15 mouse cellular contexts compared by ENCODE assay signal in the genomic region with DNA sequence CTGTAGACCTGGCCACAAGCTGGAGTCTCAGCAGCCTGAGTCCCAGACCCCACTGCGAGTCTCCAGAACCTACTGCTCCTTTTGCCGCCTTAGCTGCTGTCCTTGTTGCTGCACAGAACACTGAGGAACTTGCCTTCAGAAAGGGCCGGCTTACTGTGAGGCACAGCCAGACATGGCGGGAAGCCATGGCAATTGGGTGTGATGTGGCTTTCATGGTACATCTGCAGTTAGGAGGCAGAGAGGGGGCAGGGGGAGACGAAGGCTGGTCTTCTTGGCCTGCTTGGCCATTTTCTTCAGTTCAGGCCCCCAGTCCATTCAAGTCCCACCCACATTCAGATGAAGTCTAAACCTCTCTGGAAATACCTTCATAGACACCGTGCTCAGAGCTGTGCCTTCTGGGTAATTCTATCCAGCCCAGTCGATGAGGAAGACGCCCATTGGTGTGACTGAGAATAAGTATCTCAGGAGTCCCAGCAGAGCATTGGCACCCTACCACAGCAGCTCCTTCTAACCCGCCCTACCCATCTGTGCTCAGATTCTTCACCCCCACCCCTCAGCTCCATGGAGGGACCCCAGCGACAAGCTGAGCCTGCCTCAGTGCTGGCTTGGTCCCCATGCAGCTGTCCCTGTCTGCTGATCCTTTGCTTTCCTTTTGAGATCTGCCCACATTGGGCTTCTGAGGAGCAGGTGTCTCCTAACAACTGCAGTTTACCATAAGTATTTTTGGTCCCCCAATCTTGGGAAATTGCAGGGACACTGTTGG. TPM values are rescaled to one million over a fixed set of nuclear protein-coding genes. Genes with fewer than 3 reads are reported as not detected.
DNase-seq lines count a peak whose midpoint lies in the region; ATAC-seq and TF ChIP-seq lines count a peak whose summit lies in the region.
"Had no signal": no experiment of that assay in that cellular context is flagged by ENCODE, and none has a peak within 500 bp of the region (broad histone marks: within the 10 kb centered on the region; RNA-seq: fewer than 3 reads in every experiment).

No protein-coding gene starts in this region.

- peak; percentile 56 for ATAC-seq in hindbrain, postnatal 0 days
- no peak for ATAC-seq in hindbrain, embryonic 11.5 days (ENCODE audit: low FRiP score)
- ATAC-seq in embryonic facial prominence, embryonic 14.5 days (ENCODE audit: low read depth), result peak; percentile 55; the same call in 1 of the 2 replicates
- 0 out of 2 replicates have a peak, but pooled peaks have one; percentile 36 for ATAC-seq in limb, embryonic 15.5 days (ENCODE audit: insufficient number of reproducible peaks, low FRiP score, low TSS enrichment, low read depth)

- no peak overlapping the region for H3K4me2 ChIP-seq in hindbrain, postnatal 0 days (ENCODE audit: low read depth, low read length)
- H3K4me2 ChIP-seq in hindbrain, embryonic 11.5 days (replicated peaks; ENCODE audit: low read depth, low read length), result no peak overlapping the region
- no peak overlapping the region for H3K4me2 ChIP-seq in embryonic facial prominence, embryonic 14.5 days (ENCODE audit: low read depth, low read length)
- H3K4me2 ChIP-seq in limb, embryonic 15.5 days, result no peak overlapping the region

- no peak overlapping the region for H3K4me3 ChIP-seq in hindbrain, postnatal 0 days (ENCODE audit: low read length)
- H3K4me3 ChIP-seq in hindbrain, embryonic 11.5 days (ENCODE audit: low read depth, low read length), result no peak overlapping the region
- no peak overlapping the region for H3K4me3 ChIP-seq in embryonic facial prominence, embryonic 14.5 days (ENCODE audit: low read depth, low read length)
- H3K4me3 ChIP-seq in limb, embryonic 15.5 days, result no peak overlapping the region
- H3K4me3 ChIP-seq: myocyte had no signal

- H3K27me3 ChIP-seq in hindbrain, postnatal 0 days (ENCODE audit: insufficient read depth, low read length), result no peaks in the 10 kb centered on the region
- no peaks in the 10 kb centered on the region for H3K27me3 ChIP-seq in hindbrain, embryonic 11.5 days (ENCODE audit: control insufficient read depth, insufficient read depth, low read length)
- no peaks in the 10 kb centered on the region for H3K27me3 ChIP-seq in embryonic facial prominence, embryonic 14.5 days (replicated peaks; ENCODE audit: control insufficient read depth, insufficient read depth, low read length)
- no peaks in the 10 kb centered on the region for H3K27me3 ChIP-seq in limb, embryonic 15.5 days

- DNase-seq in hindbrain, postnatal 0 days (ENCODE audit: low spot score), result peak; percentile 71
- no peak for DNase-seq in hindbrain, embryonic 11.5 days (ENCODE audit: low spot score)
- DNase-seq in ZHBTc4 (ENCODE audit: low read depth, low spot score), result peak; percentile 62
- peak; percentile 63 for DNase-seq in embryonic facial prominence, embryonic 14.5 days (ENCODE audit: low spot score)
- DNase-seq in thymus, postnatal 10 days (ENCODE audit: low spot score in 2 of 2), result no peak
- DNase-seq in heart, adult 11 months, result no peak
- DNase-seq: cerebellum, postnatal 36 days; heart, postnatal 10 days; kidney, adult 8-10 months; thymus, postnatal 14 days had no signal

- H3K9me3 ChIP-seq in hindbrain, postnatal 0 days (ENCODE audit: low read length), result no peaks in the 10 kb centered on the region
- no peaks in the 10 kb centered on the region for H3K9me3 ChIP-seq in hindbrain, embryonic 11.5 days (ENCODE audit: control insufficient read depth, low read length)
- no peaks in the 10 kb centered on the region for H3K9me3 ChIP-seq in embryonic facial prominence, embryonic 14.5 days (ENCODE audit: control insufficient read depth, low read length)
- H3K9me3 ChIP-seq in limb, embryonic 15.5 days, result no peaks in the 10 kb centered on the region

- no peaks in the 10 kb centered on the region for H3K36me3 ChIP-seq in hindbrain, postnatal 0 days (ENCODE audit: insufficient read depth, low read length)
- no peaks in the 10 kb centered on the region for H3K36me3 ChIP-seq in hindbrain, embryonic 11.5 days (ENCODE audit: control insufficient read depth, insufficient read depth, low read length)
- H3K36me3 ChIP-seq in embryonic facial prominence, embryonic 14.5 days (ENCODE audit: control insufficient read depth, insufficient read depth, low read length), result no peaks in the 10 kb centered on the region
- H3K36me3 ChIP-seq in limb, embryonic 15.5 days, result no peaks in the 10 kb centered on the region

- peak overlapping the region; percentile 37 for H3K27ac ChIP-seq in hindbrain, postnatal 0 days
- no peak overlapping the region for H3K27ac ChIP-seq in hindbrain, embryonic 11.5 days (ENCODE audit: low read depth, low read length)
- no peak overlapping the region for H3K27ac ChIP-seq in embryonic facial prominence, embryonic 14.5 days (replicated peaks; ENCODE audit: low read depth, low read length)
- no peak overlapping the region for H3K27ac ChIP-seq in limb, embryonic 15.5 days

- TF ChIP-seq CTCF in hindbrain, postnatal 0 days (IDR thresholded peaks at IDR 0.05; ENCODE audit: low read depth), result no peak

- WGBS in hindbrain, postnatal 0 days, result 49% methylated on average over 10 of the region's 10 CpGs
- 93% methylated on average over 10 of the region's 10 CpGs for WGBS in hindbrain, embryonic 11.5 days
- WGBS in embryonic facial prominence, embryonic 14.5 days, result 81% methylated on average over 10 of the region's 10 CpGs
- 74% methylated on average over 10 of the region's 10 CpGs for WGBS in limb, embryonic 15.5 days

- H3K4me1 ChIP-seq in hindbrain, postnatal 0 days (ENCODE audit: insufficient read depth, low read length), result peaks cover 19% of the 10 kb centered on the region
- H3K4me1 ChIP-seq in hindbrain, embryonic 11.5 days (replicated peaks; ENCODE audit: control insufficient read depth, insufficient read depth, low read length), result 0 out of 2 replicates have a peak, but pooled peaks cover 2% of the 10 kb centered on the region
- no peaks in the 10 kb centered on the region; the same call in 1 of the 2 replicates for H3K4me1 ChIP-seq in embryonic facial prominence, embryonic 14.5 days (ENCODE audit: control insufficient read depth, insufficient read depth, low read length)
- 0 out of 2 replicates have a peak, but pooled peaks cover 9% of the 10 kb centered on the region for H3K4me1 ChIP-seq in limb, embryonic 15.5 days

- no peak overlapping the region for H3K9ac ChIP-seq in hindbrain, postnatal 0 days (replicated peaks; ENCODE audit: low read length)
- no peak overlapping the region for H3K9ac ChIP-seq in hindbrain, embryonic 11.5 days (ENCODE audit: low read depth, low read length)
- no peak overlapping the region for H3K9ac ChIP-seq in embryonic facial prominence, embryonic 14.5 days (ENCODE audit: low read depth, low read length)
- H3K9ac ChIP-seq in limb, embryonic 15.5 days, result no peak overlapping the region

RNA-seq across cellular contexts. Expression of a gene that starts 24.2 kb away (rescaled TPM):
- not detected in 2 replicates for total RNA-seq in hindbrain, postnatal 0 days (2014; rRNA removed)
- polyA plus RNA-seq in hindbrain, postnatal 0 days (2015; fragmentation: Nextera tagmentation; extraction: Ambion mirVana), result not detected in 2 replicates
- polyA plus RNA-seq in hindbrain, embryonic 11.5 days (2014; fragmentation: Nextera tagmentation; extraction: Ambion mirVana), result not detected in 2 replicates
- not detected in 2 replicates for polyA plus RNA-seq in embryonic facial prominence, embryonic 14.5 days (2014; fragmentation: Nextera tagmentation; extraction: Ambion mirVana)
- polyA plus RNA-seq in limb, embryonic 15.5 days (2015; fragmentation: Nextera tagmentation; extraction: Ambion mirVana), result not detected in 2 replicates
- total RNA-seq: granulocyte monocyte progenitor cell, adult 5-6 weeks; heart, postnatal 10 days had no signal
- polyA plus RNA-seq: limb, embryonic 11.5 days; lung, embryonic 16.5 days; myocyte had no signal

RNA-seq across cellular contexts. Expression of a gene that starts 30.1 kb away (rescaled TPM):
- total RNA-seq in hindbrain, postnatal 0 days (2014; rRNA removed), result 59.5 and 67.6 TPM in 2 replicates
- 22.4 and 23.1 TPM in 2 replicates for polyA plus RNA-seq in hindbrain, postnatal 0 days (2015; fragmentation: Nextera tagmentation; extraction: Ambion mirVana)
- polyA plus RNA-seq in hindbrain, embryonic 11.5 days (2014; fragmentation: Nextera tagmentation; extraction: Ambion mirVana), result 4.4 and 5.6 TPM in 2 replicates
- polyA plus RNA-seq in embryonic facial prominence, embryonic 14.5 days (2014; fragmentation: Nextera tagmentation; extraction: Ambion mirVana), result 6.6 and 8.6 TPM in 2 replicates
- 7.2 and 7.8 TPM in 2 replicates for polyA plus RNA-seq in limb, embryonic 15.5 days (2015; fragmentation: Nextera tagmentation; extraction: Ambion mirVana)
- polyA plus RNA-seq: myocyte had no signal

RNA-seq across cellular contexts. Expression of a gene that starts 35.7 kb away (rescaled TPM):
- total RNA-seq in hindbrain, postnatal 0 days (2014; rRNA removed), result 1.6 and 5.3 TPM in 2 replicates
- 2.3 and 2.6 TPM in 2 replicates for polyA plus RNA-seq in hindbrain, postnatal 0 days (2015; fragmentation: Nextera tagmentation; extraction: Ambion mirVana)
- polyA plus RNA-seq in hindbrain, embryonic 11.5 days (2014; fragmentation: Nextera tagmentation; extraction: Ambion mirVana), result 0.31 and 0.85 TPM in 2 replicates
- 2.1 and 2.3 TPM in 2 replicates for polyA plus RNA-seq in embryonic facial prominence, embryonic 14.5 days (2014; fragmentation: Nextera tagmentation; extraction: Ambion mirVana)
- 1.0 and 1.8 TPM in 2 replicates for polyA plus RNA-seq in limb, embryonic 15.5 days (2015; fragmentation: Nextera tagmentation; extraction: Ambion mirVana)
- total RNA-seq: granulocyte monocyte progenitor cell, adult 5-6 weeks had no signal

Comparison
In these comparisons a context has a peak if more than half of its experiments do, and no peak if none do; other contexts are left out.
1. DNase-seq: peak in hindbrain, postnatal 0 days (single experiment), ZHBTc4 (single experiment) and embryonic facial prominence, embryonic 14.5 days (single experiment); none in hindbrain, embryonic 11.5 days (single experiment), thymus, postnatal 10 days (0 of 2) and heart, adult 11 months (single experiment).